Mouse (Mus musculus) 416B (cell line): ENCODE results near the gene Rnasek.

ENCODE experiments used
- DNase-seq: peaks from one replicate; pipeline ENCODE4 v3.0.0; 2011; ENCODE audit warnings: low read depth

Gene Rnasek

GRCm38 (mm10) chr11:70236717-70237116 lies 2.9 kb downstream of the Rnasek start:
- no peak for DNase-seq

- DNase-seq, result no peak
Measured at GRCm38 (mm10) chr11:70235254-70235900, 4.3 kb downstream of the Rnasek start.

- DNase-seq, result peak; percentile 34
Measured at GRCm38 (mm10) chr11:70234497-70234896, 5.1 kb downstream of the Rnasek start.

GRCm38 (mm10) chr11:70234037-70234436 lies 5.6 kb downstream of the Rnasek start:
- DNase-seq, result no peak

GRCm38 (mm10) chr11:70233016-70233415 lies 6.6 kb downstream of the Rnasek start:
- DNase-seq, result no peak

- DNase-seq, result no peak
Measured at GRCm38 (mm10) chr11:70232546-70232945, 7.1 kb downstream of the Rnasek start.

GRCm38 (mm10) chr11:70230239-70230727 lies 9.4 kb downstream of the Rnasek start:
- peak; percentile 83 for DNase-seq

GRCm38 (mm10) chr11:70229260-70230010 lies 10.2 kb downstream of the Rnasek start, which contains the start of gene Bcl6b:
Gene Bcl6b, minus strand, starts transcription at chr11:70229798.
- no peak for DNase-seq

- DNase-seq, result no peak
Measured at GRCm38 (mm10) chr11:70228828-70229227, 10.8 kb downstream of the Rnasek start.

GRCm38 (mm10) chr11:70227661-70228245 lies 11.9 kb downstream of the Rnasek start:
- DNase-seq, result no peak

- DNase-seq, result no peak
Measured at GRCm38 (mm10) chr11:70227126-70227525, 12.5 kb downstream of the Rnasek start.

GRCm38 (mm10) chr11:70226602-70226890 lies 13.1 kb downstream of the Rnasek start:
- no peak for DNase-seq

- no peak for DNase-seq
Measured at GRCm38 (mm10) chr11:70225798-70226601, 13.6 kb downstream of the Rnasek start.

GRCm38 (mm10) chr11:70223724-70224123 lies 15.9 kb downstream of the Rnasek start:
- peak; percentile 29 for DNase-seq

- peak; percentile 62 for DNase-seq
Measured at GRCm38 (mm10) chr11:70221603-70222500, 17.8 kb downstream of the Rnasek start.

- DNase-seq, result peak; percentile 99
Measured at GRCm38 (mm10) chr11:70220731-70221602, 18.7 kb downstream of the Rnasek start, which contains the start of gene Slc16a13. Gene Slc16a13, minus strand, starts transcription at chr11:70221064.

GRCm38 (mm10) chr11:70220323-70220722 lies 19.3 kb downstream of the Rnasek start:
- no peak for DNase-seq

- no peak for DNase-seq
Measured at GRCm38 (mm10) chr11:70219873-70220272, 19.8 kb downstream of the Rnasek start.

GRCm38 (mm10) chr11:70218741-70219470 lies 20.7 kb downstream of the Rnasek start:
- no peak for DNase-seq
